Mouse (Mus musculus): ENCODE data around the gene Engase. TPM values are rescaled to one million over a fixed set of nuclear protein-coding genes. Genes with fewer than 3 reads are reported as not detected.
A peak's percentile ranks its signal among the peaks of the same experiment; 100 is the strongest.

Engase gene
- 3.8 and 4.4 TPM in 2 replicates for total RNA-seq (2014; fragmentation: Nextera tagmentation)
- 4.1 and 4.3 TPM in 2 replicates for total RNA-seq (2017)
- 25.2 and 27.9 TPM in 2 replicates for polyA plus RNA-seq (2012)

DNA sequence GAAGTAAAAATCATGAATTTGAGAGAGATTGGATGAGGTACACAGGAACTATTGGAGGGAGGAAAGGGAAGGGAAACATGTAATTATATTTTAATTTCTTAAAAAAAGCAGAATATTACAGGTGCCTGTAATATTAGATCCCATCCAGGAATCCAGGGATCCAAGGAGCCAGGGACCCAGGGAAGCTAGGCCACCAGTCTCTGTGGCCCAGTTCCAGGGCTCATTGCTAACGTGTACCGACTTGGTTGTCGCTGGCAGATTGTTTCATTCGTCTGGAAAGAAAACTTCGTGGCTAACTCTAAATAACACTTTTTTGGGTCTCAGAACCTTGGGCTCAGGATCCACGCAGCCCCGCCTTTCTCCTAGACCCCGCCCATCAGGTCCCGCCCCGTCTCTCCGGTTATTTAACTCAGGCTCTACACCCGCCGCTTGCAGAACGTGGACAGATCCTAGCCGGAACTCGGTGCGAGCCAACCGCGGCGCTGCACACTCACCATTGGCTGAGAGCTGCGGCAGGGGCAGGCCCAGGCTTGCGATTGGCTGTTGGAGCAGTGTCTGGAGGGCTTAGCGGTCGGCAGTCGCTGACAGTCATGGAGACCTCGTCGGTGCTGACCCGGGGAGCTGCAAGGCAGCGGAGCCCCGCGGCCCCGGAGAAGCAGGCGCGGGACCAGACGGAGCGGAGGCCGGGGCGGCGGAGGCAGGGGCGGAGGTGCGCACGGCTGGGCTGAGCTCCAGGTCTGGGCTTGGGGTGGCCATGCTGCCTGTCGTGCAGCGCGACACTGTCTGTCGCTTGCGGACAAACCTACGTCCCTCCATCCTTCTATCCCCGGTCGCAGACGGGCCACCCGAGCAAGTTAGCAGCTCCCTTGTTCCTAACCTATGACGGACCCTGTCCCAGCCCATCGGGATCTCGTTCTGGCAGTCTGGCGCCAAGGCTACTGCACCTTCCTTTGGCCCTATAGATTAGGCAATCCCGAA, at the start of gene Engase:
Engase (plus strand) TSS at position 434 of the 978 bp plus-strand sequence.
- H3K36me3 ChIP-seq (replicated peaks), result peaks cover 32% of the 10 kb centered on the region
- peak within 1 kb of the TSS; percentile 98 for H3K4me3 ChIP-seq (ENCODE audit: low read depth, low read length)
- no peak for TF ChIP-seq GATA1 (IDR thresholded peaks at IDR 0.05; ENCODE audit: borderline replicate concordance, low read length)
- ATAC-seq (ENCODE audit: extremely low read depth, insufficient number of reproducible peaks, low FRiP score, poor library complexity, severe bottlenecking) (peak; percentile 100), DNase-seq (ENCODE audit: low spot score) (peak; percentile 100)
- H3K4me1 ChIP-seq (ENCODE audit: insufficient read depth, low read depth, low read length), result peaks cover 26% of the 10 kb centered on the region
- no peaks in the 10 kb centered on the region; the same call in 1 of the 2 replicates for H3K27me3 ChIP-seq (ENCODE audit: insufficient read depth, low read length)
- H3K9me3 ChIP-seq (replicated peaks), result no peaks in the 10 kb centered on the region

- peaks cover 13% of the 10 kb centered on the region for H3K27me3 ChIP-seq (ENCODE audit: insufficient read depth, low read length)
- no peaks in the 10 kb centered on the region for H3K36me3 ChIP-seq (replicated peaks)
- ATAC-seq (ENCODE audit: extremely low read depth, insufficient number of reproducible peaks, low FRiP score, poor library complexity, severe bottlenecking) (no peak), DNase-seq (ENCODE audit: low spot score) (no peak)
- H3K4me1 ChIP-seq (ENCODE audit: insufficient read depth, low read depth, low read length), result peaks cover 10% of the 10 kb centered on the region
- H3K9me3 ChIP-seq (replicated peaks), result no peaks in the 10 kb centered on the region
- TF ChIP-seq GATA1 (IDR thresholded peaks at IDR 0.05; ENCODE audit: borderline replicate concordance, low read length) (no peak), POLR2AphosphoS5 (IDR thresholded peaks at IDR 0.05; ENCODE audit: insufficient replicate concordance, low read depth, low read length) (no peak), TAL1 (conservative IDR thresholded peaks at IDR 0.05; ENCODE audit: low read depth, low read length) (no peak), GATA2 (IDR thresholded peaks at IDR 0.05; ENCODE audit: borderline replicate concordance, low read depth, low read length) (no peak), CTCF (IDR thresholded peaks at IDR 0.05; ENCODE audit: low read depth, low read length) (no peak)
- H3K4me3 ChIP-seq (ENCODE audit: low read depth, low read length), result no peak overlapping the region
These were observed 49.3 kb upstream of the Engase start for GRCm38 (mm10) chr11:118427266-118427779.

DNA sequence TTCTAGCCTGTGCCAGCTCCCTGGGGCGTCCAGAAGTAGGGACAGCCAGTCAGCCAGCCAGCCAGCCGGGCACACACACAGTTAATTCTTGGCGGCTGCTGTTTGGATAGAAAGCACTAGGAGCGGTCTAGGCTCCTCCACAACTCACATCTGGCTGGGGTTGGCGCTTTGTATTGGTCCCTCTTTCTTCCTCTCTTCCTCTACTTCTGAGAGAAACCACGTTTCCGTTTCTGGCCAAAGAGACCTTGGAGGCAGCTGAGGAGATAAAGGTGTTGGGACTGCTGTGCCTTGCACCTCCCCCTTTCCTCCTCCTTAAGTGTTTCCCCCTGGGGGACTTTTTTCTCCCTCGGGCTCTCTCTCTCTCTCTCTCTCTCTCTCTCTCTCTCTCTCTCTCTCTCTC, 48.6 kb upstream of the Engase start, which contains the start of gene C1qtnf1:
C1qtnf1 (plus strand) TSS at position 218 of the 400 bp plus-strand sequence.
- peaks cover 8% of the 10 kb centered on the region for H3K4me1 ChIP-seq (ENCODE audit: insufficient read depth, low read depth, low read length)
- H3K4me3 ChIP-seq (ENCODE audit: low read depth, low read length), result no peak within 1 kb of the TSS
- H3K27me3 ChIP-seq (ENCODE audit: insufficient read depth, low read length), result peaks cover 13% of the 10 kb centered on the region
- TF ChIP-seq GATA2 (IDR thresholded peaks at IDR 0.05; ENCODE audit: borderline replicate concordance, low read depth, low read length), result no peak
- TF ChIP-seq POLR2AphosphoS5 (IDR thresholded peaks at IDR 0.05; ENCODE audit: insufficient replicate concordance, low read depth, low read length), result no peak
- H3K9me3 ChIP-seq (replicated peaks), result no peaks in the 10 kb centered on the region
- ATAC-seq (ENCODE audit: extremely low read depth, insufficient number of reproducible peaks, low FRiP score, poor library complexity, severe bottlenecking), result no peak
- DNase-seq (ENCODE audit: low spot score), result no peak
- no peaks in the 10 kb centered on the region for H3K36me3 ChIP-seq (replicated peaks)

GRCm38 (mm10) chr11:118428460-118428868, 48.2 kb upstream of the Engase start:
- H3K4me1 ChIP-seq (ENCODE audit: insufficient read depth, low read depth, low read length), result peaks cover 3% of the 10 kb centered on the region; the same call in 1 of the 2 replicates
- TF ChIP-seq POLR2AphosphoS5 (IDR thresholded peaks at IDR 0.05; ENCODE audit: insufficient replicate concordance, low read depth, low read length) (no peak), CTCF (IDR thresholded peaks at IDR 0.05; ENCODE audit: low read depth, low read length) (no peak), TAL1 (conservative IDR thresholded peaks at IDR 0.05; ENCODE audit: low read depth, low read length) (no peak), GATA1 (IDR thresholded peaks at IDR 0.05; ENCODE audit: borderline replicate concordance, low read length) (no peak), GATA2 (IDR thresholded peaks at IDR 0.05; ENCODE audit: borderline replicate concordance, low read depth, low read length) (no peak)
- DNase-seq (ENCODE audit: low spot score), result no peak
- no peak for ATAC-seq (ENCODE audit: extremely low read depth, insufficient number of reproducible peaks, low FRiP score, poor library complexity, severe bottlenecking)
- H3K9me3 ChIP-seq (replicated peaks), result no peaks in the 10 kb centered on the region
- H3K4me3 ChIP-seq (ENCODE audit: low read depth, low read length), result no peak overlapping the region
- peaks cover 16% of the 10 kb centered on the region for H3K27me3 ChIP-seq (ENCODE audit: insufficient read depth, low read length)
- no peaks in the 10 kb centered on the region for H3K36me3 ChIP-seq (replicated peaks)

DNA sequence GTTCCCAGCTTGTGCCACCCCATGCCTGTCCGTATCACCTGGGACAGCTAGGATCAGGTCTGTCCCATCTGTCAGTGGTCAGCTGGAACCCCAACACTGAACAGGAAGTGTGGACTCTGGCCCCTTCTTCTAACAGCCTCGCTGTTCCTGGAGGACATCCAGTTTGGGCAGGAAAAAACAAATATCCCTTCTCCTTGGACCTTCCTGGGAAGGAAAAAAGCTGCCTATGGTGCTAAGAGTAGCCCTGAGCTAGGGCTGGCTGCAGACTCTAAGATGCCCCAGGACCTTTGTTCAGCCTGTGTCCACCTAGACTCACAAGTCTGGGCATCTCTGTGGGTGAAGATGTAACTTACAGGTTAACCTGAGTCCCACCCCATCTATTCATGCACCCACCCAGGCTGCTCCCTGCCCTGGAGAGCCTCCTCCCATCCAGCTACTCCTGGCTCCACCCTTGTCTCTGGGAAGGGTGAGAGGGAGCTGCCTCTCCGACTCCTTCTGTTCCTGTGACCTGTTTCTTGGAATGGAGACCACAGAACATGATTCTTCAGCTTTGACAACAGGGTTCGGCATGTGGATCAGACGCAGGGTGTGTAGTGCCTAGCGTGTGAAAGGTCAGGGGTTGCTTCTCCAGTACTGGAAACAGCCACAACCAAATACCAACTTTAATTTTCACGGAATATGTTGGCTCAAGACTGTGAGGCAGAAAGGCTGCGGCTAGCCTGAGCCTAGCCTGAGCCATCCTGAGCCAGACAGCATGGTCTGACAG, 47.5 kb upstream of the Engase start:
- Histone ChIP-seq H3K4me1 (ENCODE audit: insufficient read depth, low read depth, low read length) (no peaks in the 10 kb centered on the region), H3K36me3 (replicated peaks) (no peaks in the 10 kb centered on the region), H3K27me3 (ENCODE audit: insufficient read depth, low read length) (peaks cover 16% of the 10 kb centered on the region), H3K9me3 (replicated peaks) (no peaks in the 10 kb centered on the region), H3K4me3 (ENCODE audit: low read depth, low read length) (no peak overlapping the region)
- ATAC-seq (ENCODE audit: extremely low read depth, insufficient number of reproducible peaks, low FRiP score, poor library complexity, severe bottlenecking) (no peak), DNase-seq (ENCODE audit: low spot score) (no peak)
- TF ChIP-seq GATA1 (IDR thresholded peaks at IDR 0.05; ENCODE audit: borderline replicate concordance, low read length) (no peak), POLR2AphosphoS5 (IDR thresholded peaks at IDR 0.05; ENCODE audit: insufficient replicate concordance, low read depth, low read length) (no peak), GATA2 (IDR thresholded peaks at IDR 0.05; ENCODE audit: borderline replicate concordance, low read depth, low read length) (no peak), TAL1 (conservative IDR thresholded peaks at IDR 0.05; ENCODE audit: low read depth, low read length) (no peak), CTCF (IDR thresholded peaks at IDR 0.05; ENCODE audit: low read depth, low read length) (no peak)

Data from G1E (cell line).